ENCODE assay signal across 14 mouse cellular contexts in genomic region chr13:34794426-34794825, GRCm38 (mm10). TPM values are rescaled to one million over a fixed set of nuclear protein-coding genes. Genes with fewer than 3 reads are reported as not detected.
A peak's percentile ranks its signal among the peaks of the same experiment; 100 is the strongest.
DNase-seq lines count a peak whose midpoint lies in the region; ATAC-seq and TF ChIP-seq lines count a peak whose summit lies in the region.
"Had no signal": no experiment of that assay in that cellular context is flagged by ENCODE, and none has a peak within 500 bp of the region (broad histone marks: within the 10 kb centered on the region; RNA-seq: fewer than 3 reads in every experiment).

No protein-coding gene starts in this region.

- H3K4me1 ChIP-seq in heart, adult 2 months (ENCODE audit: control insufficient read depth, insufficient read depth, low read length) = peaks cover 10% of the 10 kb centered on the region
- no peaks in the 10 kb centered on the region for H3K4me1 ChIP-seq in midbrain, postnatal 0 days (ENCODE audit: insufficient read depth, low read length)
- H3K4me1 ChIP-seq: limb, embryonic 12.5 days had no signal

- no peaks in the 10 kb centered on the region for H3K9me3 ChIP-seq in midbrain, postnatal 0 days (ENCODE audit: low read length)
- H3K9me3 ChIP-seq: embryonic facial prominence, embryonic 15.5 days; limb, embryonic 12.5 days had no signal

- H3K79me2 ChIP-seq in heart, adult 2 months (replicated peaks; ENCODE audit: control insufficient read depth, insufficient read depth, low read length) = no peaks in the 10 kb centered on the region

- H3K27ac ChIP-seq in heart, adult 2 months = peak overlapping the region; percentile 91
- H3K27ac ChIP-seq in midbrain, postnatal 0 days (ENCODE audit: low read depth, low read length) = no peak overlapping the region
- H3K27ac ChIP-seq: embryonic facial prominence, embryonic 15.5 days; hindbrain, embryonic 14.5 days; limb, embryonic 12.5 days had no signal

- no peak overlapping the region for H3K4me3 ChIP-seq in heart, adult 2 months
- no peak overlapping the region for H3K4me3 ChIP-seq in midbrain, postnatal 0 days (ENCODE audit: low read depth, low read length)
- H3K4me3 ChIP-seq: embryonic facial prominence, embryonic 15.5 days; limb, embryonic 12.5 days had no signal

- WGBS in heart, adult 2 months = 30% methylated on average over 2 of the region's 2 CpGs
- WGBS in midbrain, postnatal 0 days = 75% methylated on average over 2 of the region's 2 CpGs

- no peaks in the 10 kb centered on the region for H3K27me3 ChIP-seq in heart, adult 2 months (ENCODE audit: control insufficient read depth, insufficient read depth, low read length)
- H3K27me3 ChIP-seq in midbrain, postnatal 0 days (ENCODE audit: insufficient read depth, low read length) = no peaks in the 10 kb centered on the region
- H3K27me3 ChIP-seq: embryonic facial prominence, embryonic 15.5 days; limb, embryonic 12.5 days; Patski had no signal

- TF ChIP-seq CTCF in heart, adult 2 months (IDR thresholded peaks at IDR 0.05) = no peak
- TF ChIP-seq CTCF in midbrain, postnatal 0 days (IDR thresholded peaks at IDR 0.05) = no peak

- no peak overlapping the region for H3K4me2 ChIP-seq in midbrain, postnatal 0 days (ENCODE audit: low read depth, low read length, poor library complexity, severe bottlenecking)
- H3K4me2 ChIP-seq: embryonic facial prominence, embryonic 15.5 days; hindbrain, embryonic 14.5 days; limb, embryonic 12.5 days had no signal

- DNase-seq in urinary bladder, postnatal 14 days (ENCODE audit: low spot score) = peak; percentile 32
- DNase-seq in urinary bladder, adult 18-20 months (ENCODE audit: low spot score in 2 of 2) = no peak
- DNase-seq in heart, adult 2 months = peak; percentile 68 to 78
- DNase-seq in kidney, postnatal 10 days = peak; percentile 32
- DNase-seq in midbrain, postnatal 0 days (ENCODE audit: low spot score) = no peak
- no peak for DNase-seq in left cerebral cortex, adult 8-10 months (ENCODE audit: low spot score in 2 of 2)
- no peak for DNase-seq in left cerebral cortex, adult 11 months (ENCODE audit: low spot score)
- DNase-seq: forebrain, postnatal 0 days had no signal

- TF ChIP-seq POLR2A in heart, adult 2 months (IDR thresholded peaks at IDR 0.05; ENCODE audit: insufficient read depth, low read depth, low read length) = peak; percentile 45; the same call in 1 of the 2 replicates

- no peak for ATAC-seq in midbrain, postnatal 0 days (ENCODE audit: low FRiP score)
- ATAC-seq: forebrain, postnatal 0 days; Patski had no signal

- no peak overlapping the region for H3K9ac ChIP-seq in heart, adult 2 months (ENCODE audit: low read depth, low read length)
- no peak overlapping the region for H3K9ac ChIP-seq in midbrain, postnatal 0 days (replicated peaks; ENCODE audit: low read length, poor library complexity, severe bottlenecking)
- H3K9ac ChIP-seq: embryonic facial prominence, embryonic 15.5 days; forebrain, postnatal 0 days; hindbrain, embryonic 14.5 days; limb, embryonic 12.5 days had no signal

- intact Hi-C loops in heart, adult 2 months (cut with DNase I) = loop anchor here (1.0 to 10.0 kb wide), 6 partner anchors 52 to 610 kb away; partner anchors contain the start of gene Pxdc1

- H3K36me3 ChIP-seq in heart, adult 2 months (ENCODE audit: control insufficient read depth, insufficient read depth, low read length) = peaks cover 4% of the 10 kb centered on the region
- no peaks in the 10 kb centered on the region for H3K36me3 ChIP-seq in midbrain, postnatal 0 days (ENCODE audit: insufficient read depth, low read length)
- H3K36me3 ChIP-seq: embryonic facial prominence, embryonic 15.5 days; limb, embryonic 12.5 days had no signal

- peak; percentile 58; the same call in 1 of the 2 replicates for TF ChIP-seq EP300 in heart, adult 2 months (IDR thresholded peaks at IDR 0.05; ENCODE audit: insufficient read depth, low read depth, low read length)

RNA-seq across cellular contexts. Expression of gene Fam50b, which starts 59.8 kb away (rescaled TPM):
- not detected for total RNA-seq in heart, adult 2 months (2021)
- polyA plus RNA-seq in heart, adult 2 months (2012; rRNA removed) = 0.18 TPM in 1 of 2 replicates, not detected in the other
- 0.66 TPM in 1 of 2 replicates, not detected in the other for total RNA-seq in midbrain, postnatal 0 days (2014; rRNA removed)
- polyA plus RNA-seq in midbrain, postnatal 0 days (2015; fragmentation: Nextera tagmentation; extraction: Ambion mirVana) = not detected in 2 replicates
- not detected for total RNA-seq in left cerebral cortex, adult 8-10 months (2022)
- total RNA-seq: layer of hippocampus, adult 18-20 months had no signal
- polyA plus RNA-seq: hindbrain, embryonic 14.5 days; limb, embryonic 12.5 days; lung, embryonic 16.5 days; Patski had no signal

Comparison
In these comparisons a context has a peak if more than half of its experiments do, and no peak if none do; other contexts are left out.
1. DNase-seq: peak in urinary bladder, postnatal 14 days (single experiment), heart, adult 2 months (2 of 2) and kidney, postnatal 10 days (single experiment); none in urinary bladder, adult 18-20 months (0 of 2), midbrain, postnatal 0 days (single experiment), left cerebral cortex, adult 8-10 months (0 of 2) and left cerebral cortex, adult 11 months (single experiment).